Mouse (Mus musculus): ENCODE measurements around the gene Hirip3. TPM values are rescaled to one million over a fixed set of nuclear protein-coding genes. Genes with fewer than 3 reads are reported as not detected.

Hirip3 gene
- total and polyA plus RNA-seq, 3 experiments, result 53.2 to 158 (median 115) TPM

- H3K27me3 ChIP-seq (ENCODE audit: insufficient read depth, low read length), result peaks cover 58% of the 10 kb centered on the region
- no peaks in the 10 kb centered on the region for H3K9me3 ChIP-seq (replicated peaks)
- peaks cover 37% of the 10 kb centered on the region for H3K36me3 ChIP-seq (replicated peaks)
- H3K4me3 ChIP-seq (ENCODE audit: low read depth, low read length), result no peak overlapping the region
- peaks cover 23% of the 10 kb centered on the region for H3K4me1 ChIP-seq (ENCODE audit: insufficient read depth, low read depth, low read length)
- TF ChIP-seq GATA2 (IDR thresholded peaks at IDR 0.05; ENCODE audit: borderline replicate concordance, low read depth, low read length) (no peak), POLR2AphosphoS5 (IDR thresholded peaks at IDR 0.05; ENCODE audit: insufficient replicate concordance, low read depth, low read length) (no peak), TAL1 (conservative IDR thresholded peaks at IDR 0.05; ENCODE audit: low read depth, low read length) (no peak), CTCF (IDR thresholded peaks at IDR 0.05; ENCODE audit: low read depth, low read length) (no peak), GATA1 (IDR thresholded peaks at IDR 0.05; ENCODE audit: borderline replicate concordance, low read length) (no peak)
- ATAC-seq (ENCODE audit: extremely low read depth, insufficient number of reproducible peaks, low FRiP score, poor library complexity, severe bottlenecking), result peak; percentile 8; the same call in 1 of the 2 replicates
- DNase-seq (ENCODE audit: low spot score), result no peak
Measured at GRCm38 (mm10) chr7:126848794-126849193, 13.0 kb upstream of the Hirip3 start.

DNA sequence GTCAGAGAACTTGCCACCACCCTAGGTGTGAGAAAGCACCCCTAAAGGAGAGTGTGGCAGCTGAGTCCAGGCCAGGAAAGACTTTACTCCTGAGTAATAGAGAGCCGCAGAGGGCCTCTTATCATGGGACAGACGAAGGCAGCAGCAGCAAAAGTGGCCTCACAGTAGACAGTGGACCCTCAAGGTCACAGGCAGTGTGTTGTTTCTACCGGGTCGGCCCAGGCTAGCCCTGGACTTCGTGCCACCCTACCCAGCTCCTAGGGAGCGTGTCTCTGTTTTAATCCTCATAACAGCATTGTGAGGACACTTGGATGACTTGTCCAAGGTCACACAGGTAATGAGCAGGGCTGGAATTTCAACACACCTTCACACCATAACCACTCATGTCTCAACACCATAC lies 11.6 kb upstream of the Hirip3 start:
- H3K4me3 ChIP-seq (ENCODE audit: low read depth, low read length), result no peak overlapping the region
- peaks cover 46% of the 10 kb centered on the region for H3K27me3 ChIP-seq (ENCODE audit: insufficient read depth, low read length)
- ATAC-seq (ENCODE audit: extremely low read depth, insufficient number of reproducible peaks, low FRiP score, poor library complexity, severe bottlenecking), result no peak
- no peaks in the 10 kb centered on the region for H3K9me3 ChIP-seq (replicated peaks)
- DNase-seq (ENCODE audit: low spot score), result no peak
- peaks cover 50% of the 10 kb centered on the region for H3K36me3 ChIP-seq (replicated peaks)
- peaks cover 36% of the 10 kb centered on the region for H3K4me1 ChIP-seq (ENCODE audit: insufficient read depth, low read depth, low read length)
- TF ChIP-seq GATA1 (IDR thresholded peaks at IDR 0.05; ENCODE audit: borderline replicate concordance, low read length) (no peak), GATA2 (IDR thresholded peaks at IDR 0.05; ENCODE audit: borderline replicate concordance, low read depth, low read length) (no peak), TAL1 (conservative IDR thresholded peaks at IDR 0.05; ENCODE audit: low read depth, low read length) (no peak), CTCF (IDR thresholded peaks at IDR 0.05; ENCODE audit: low read depth, low read length) (no peak), POLR2AphosphoS5 (IDR thresholded peaks at IDR 0.05; ENCODE audit: insufficient replicate concordance, low read depth, low read length) (peak; percentile 86; the same call in 1 of the 2 replicates)

GRCm38 (mm10) chr7:126851192-126851591 lies 10.6 kb upstream of the Hirip3 start:
- Histone ChIP-seq H3K4me3 (ENCODE audit: low read depth, low read length) (no peak overlapping the region), H3K36me3 (replicated peaks) (peaks cover 61% of the 10 kb centered on the region), H3K27me3 (ENCODE audit: insufficient read depth, low read length) (peaks cover 41% of the 10 kb centered on the region), H3K9me3 (replicated peaks) (no peaks in the 10 kb centered on the region), H3K4me1 (ENCODE audit: insufficient read depth, low read depth, low read length) (peaks cover 46% of the 10 kb centered on the region)
- no peak for DNase-seq (ENCODE audit: low spot score)
- no peak for ATAC-seq (ENCODE audit: extremely low read depth, insufficient number of reproducible peaks, low FRiP score, poor library complexity, severe bottlenecking)
- no peak for TF ChIP-seq GATA1 (IDR thresholded peaks at IDR 0.05; ENCODE audit: borderline replicate concordance, low read length)
- TF ChIP-seq GATA2 (IDR thresholded peaks at IDR 0.05; ENCODE audit: borderline replicate concordance, low read depth, low read length), result no peak
- TF ChIP-seq CTCF (IDR thresholded peaks at IDR 0.05; ENCODE audit: low read depth, low read length), result no peak
- no peak for TF ChIP-seq TAL1 (conservative IDR thresholded peaks at IDR 0.05; ENCODE audit: low read depth, low read length)
- no peak for TF ChIP-seq POLR2AphosphoS5 (IDR thresholded peaks at IDR 0.05; ENCODE audit: insufficient replicate concordance, low read depth, low read length)

DNA sequence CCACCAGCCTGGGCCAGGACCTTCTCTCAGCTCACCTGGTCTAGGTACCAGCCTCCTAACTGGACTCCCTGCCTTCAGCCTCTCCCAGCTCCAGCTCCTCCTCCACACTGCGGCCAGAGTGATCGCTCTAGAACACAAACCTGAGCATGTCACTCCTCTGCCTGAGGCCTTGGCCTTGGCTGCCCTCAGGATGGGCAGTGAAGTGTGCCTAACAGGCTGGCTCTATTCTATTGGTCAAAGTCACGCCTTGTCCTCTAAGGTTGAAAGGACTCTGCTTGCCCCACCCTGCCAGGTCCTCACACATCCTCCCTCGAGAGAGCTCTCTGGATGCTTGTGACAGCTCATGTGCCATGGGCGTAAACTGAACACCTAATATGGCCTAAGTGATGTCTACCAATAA lies 8.3 kb upstream of the Hirip3 start:
- DNase-seq (ENCODE audit: low spot score) (no peak), ATAC-seq (ENCODE audit: extremely low read depth, insufficient number of reproducible peaks, low FRiP score, poor library complexity, severe bottlenecking) (no peak)
- H3K9me3 ChIP-seq (replicated peaks), result no peaks in the 10 kb centered on the region
- no peak overlapping the region for H3K4me3 ChIP-seq (ENCODE audit: low read depth, low read length)
- H3K4me1 ChIP-seq (ENCODE audit: insufficient read depth, low read depth, low read length), result peaks cover 55% of the 10 kb centered on the region
- peaks cover 83% of the 10 kb centered on the region for H3K36me3 ChIP-seq (replicated peaks)
- peaks cover 19% of the 10 kb centered on the region for H3K27me3 ChIP-seq (ENCODE audit: insufficient read depth, low read length)
- TF ChIP-seq GATA2 (IDR thresholded peaks at IDR 0.05; ENCODE audit: borderline replicate concordance, low read depth, low read length), result no peak
- no peak for TF ChIP-seq POLR2AphosphoS5 (IDR thresholded peaks at IDR 0.05; ENCODE audit: insufficient replicate concordance, low read depth, low read length)
- TF ChIP-seq CTCF (IDR thresholded peaks at IDR 0.05; ENCODE audit: low read depth, low read length), result no peak
- no peak for TF ChIP-seq GATA1 (IDR thresholded peaks at IDR 0.05; ENCODE audit: borderline replicate concordance, low read length)
- no peak for TF ChIP-seq TAL1 (conservative IDR thresholded peaks at IDR 0.05; ENCODE audit: low read depth, low read length)

DNA sequence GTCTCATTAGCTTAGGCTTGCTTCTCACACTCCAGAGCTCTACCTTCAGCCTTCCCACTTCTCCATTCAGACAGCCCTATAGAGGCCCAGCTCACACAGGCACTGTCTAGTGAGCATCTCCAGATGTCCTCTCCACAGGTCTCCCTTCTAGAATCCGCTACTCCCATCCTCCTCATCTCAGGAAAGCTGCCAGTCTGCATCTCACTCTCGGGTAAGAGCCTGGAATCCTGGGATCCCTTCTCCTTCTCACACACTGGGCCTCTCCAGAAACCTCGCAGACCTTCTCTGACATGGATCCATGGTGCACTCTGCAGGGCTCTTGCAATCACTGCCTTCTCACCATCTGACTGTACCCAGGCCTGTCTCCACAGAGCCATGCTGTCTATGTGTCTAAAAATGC lies 6.1 kb upstream of the Hirip3 start:
- peaks cover 76% of the 10 kb centered on the region for H3K4me1 ChIP-seq (ENCODE audit: insufficient read depth, low read depth, low read length)
- H3K36me3 ChIP-seq (replicated peaks), result peaks cover 100% of the 10 kb centered on the region
- ATAC-seq (ENCODE audit: extremely low read depth, insufficient number of reproducible peaks, low FRiP score, poor library complexity, severe bottlenecking) (no peak), DNase-seq (ENCODE audit: low spot score) (no peak)
- TF ChIP-seq GATA1 (IDR thresholded peaks at IDR 0.05; ENCODE audit: borderline replicate concordance, low read length), result no peak
- no peak for TF ChIP-seq GATA2 (IDR thresholded peaks at IDR 0.05; ENCODE audit: borderline replicate concordance, low read depth, low read length)
- no peak for TF ChIP-seq POLR2AphosphoS5 (IDR thresholded peaks at IDR 0.05; ENCODE audit: insufficient replicate concordance, low read depth, low read length)
- TF ChIP-seq TAL1 (conservative IDR thresholded peaks at IDR 0.05; ENCODE audit: low read depth, low read length), result no peak
- TF ChIP-seq CTCF (IDR thresholded peaks at IDR 0.05; ENCODE audit: low read depth, low read length), result no peak
- H3K9me3 ChIP-seq (replicated peaks), result no peaks in the 10 kb centered on the region
- no peaks in the 10 kb centered on the region for H3K27me3 ChIP-seq (ENCODE audit: insufficient read depth, low read length)
- H3K4me3 ChIP-seq (ENCODE audit: low read depth, low read length), result no peak overlapping the region

DNA sequence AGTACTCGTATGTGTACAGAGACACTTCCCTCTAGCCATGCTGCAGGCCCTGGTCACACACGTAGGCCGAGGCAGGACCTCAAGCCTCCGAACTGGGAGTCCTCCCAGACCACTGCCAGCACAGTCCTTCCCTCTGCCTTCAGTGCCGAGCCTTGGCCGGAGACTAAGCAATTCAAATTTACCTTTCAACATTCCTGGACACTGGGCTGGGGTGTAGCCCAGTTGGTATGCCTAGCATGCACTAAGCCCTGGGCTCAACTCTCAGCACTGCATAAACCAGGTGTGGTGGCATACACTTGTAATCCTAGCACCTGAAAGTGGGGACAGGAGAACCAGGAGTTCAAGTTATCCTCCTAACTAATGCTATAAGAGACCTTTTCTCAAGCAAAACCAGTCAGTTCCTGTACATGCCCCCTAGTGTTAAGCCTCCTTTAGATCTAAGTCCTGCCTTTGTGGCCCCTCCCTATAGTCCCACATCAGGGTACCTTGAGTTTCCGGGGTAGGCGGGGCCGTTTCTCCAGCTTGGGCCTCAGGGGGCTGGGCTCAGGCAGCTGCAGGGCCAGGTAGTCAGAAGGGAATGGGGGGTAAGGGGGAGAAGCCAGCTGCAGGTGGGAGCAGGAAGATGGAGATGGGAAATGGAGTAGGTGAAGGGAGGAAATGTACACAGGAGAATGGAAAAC lies 4.9 kb upstream of the Hirip3 start:
- no peak for TF ChIP-seq TAL1 (conservative IDR thresholded peaks at IDR 0.05; ENCODE audit: low read depth, low read length)
- TF ChIP-seq GATA2 (IDR thresholded peaks at IDR 0.05; ENCODE audit: borderline replicate concordance, low read depth, low read length), result no peak
- peak overlapping the region; percentile 36; the same call in 1 of the 2 replicates for H3K4me3 ChIP-seq (ENCODE audit: low read depth, low read length)
- no peaks in the 10 kb centered on the region for H3K27me3 ChIP-seq (ENCODE audit: insufficient read depth, low read length)
- H3K36me3 ChIP-seq (replicated peaks), result peaks cover 93% of the 10 kb centered on the region
- DNase-seq (ENCODE audit: low spot score), result no peak
- H3K4me1 ChIP-seq (ENCODE audit: insufficient read depth, low read depth, low read length), result peaks cover 83% of the 10 kb centered on the region
- H3K9me3 ChIP-seq (replicated peaks), result no peaks in the 10 kb centered on the region
- no peak for ATAC-seq (ENCODE audit: extremely low read depth, insufficient number of reproducible peaks, low FRiP score, poor library complexity, severe bottlenecking)
